In the genomic region with DNA sequence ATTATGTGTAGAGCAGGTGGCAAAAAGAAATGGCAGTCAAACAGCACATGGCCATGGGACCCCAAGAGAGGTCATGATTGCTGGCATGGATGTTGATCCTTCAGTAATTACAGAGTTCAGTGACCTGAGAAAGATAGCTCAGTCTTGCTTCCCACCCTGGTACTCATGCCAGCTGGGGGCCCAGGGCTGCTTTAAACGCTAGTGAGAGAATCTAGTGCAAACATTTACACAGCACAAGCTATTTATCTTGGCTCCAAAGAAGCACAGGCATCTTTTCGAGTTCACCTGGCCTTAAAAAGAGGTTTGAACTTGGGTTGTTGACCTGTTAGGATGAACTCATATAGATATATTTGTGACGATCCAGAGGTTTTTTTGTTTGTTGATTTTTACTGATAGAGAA, we compare ENCODE assay signal across 13 mouse cellular contexts.
"Had no signal": no experiment of that assay in that cellular context is flagged by ENCODE, and none has a peak within 500 bp of the region (broad histone marks: within the 10 kb centered on the region; RNA-seq: fewer than 3 reads in every experiment).

No protein-coding gene starts in this region.

- H3K36me3 ChIP-seq: limb, embryonic 15.5 days; liver, embryonic 15.5 days; midbrain, embryonic 10.5 days; neural tube, embryonic 13.5 days had no signal

- H3K9ac ChIP-seq: hindbrain, embryonic 14.5 days; limb, embryonic 15.5 days; liver, embryonic 15.5 days; neural tube, embryonic 13.5 days had no signal

- H3K27ac ChIP-seq: hindbrain, embryonic 14.5 days; limb, embryonic 15.5 days; liver, embryonic 15.5 days; midbrain, embryonic 10.5 days; neural tube, embryonic 13.5 days had no signal

- ATAC-seq: midbrain, embryonic 16.5 days had no signal

- H3K9me3 ChIP-seq: limb, embryonic 15.5 days; liver, embryonic 15.5 days; midbrain, embryonic 10.5 days; neural tube, embryonic 13.5 days had no signal

- DNase-seq: kidney, adult 11 months; kidney, adult 9 months; kidney, postnatal 14 days; layer of hippocampus, postnatal 36 days; lung, postnatal 10 days; lung, postnatal 4 days; thymus, postnatal 36 days had no signal

- H3K4me3 ChIP-seq: limb, embryonic 15.5 days; liver, embryonic 15.5 days; midbrain, embryonic 10.5 days; neural tube, embryonic 13.5 days had no signal

- H3K27me3 ChIP-seq: limb, embryonic 15.5 days; liver, embryonic 15.5 days; neural tube, embryonic 13.5 days had no signal

- H3K4me2 ChIP-seq: hindbrain, embryonic 14.5 days; limb, embryonic 15.5 days; liver, embryonic 15.5 days; neural tube, embryonic 13.5 days had no signal

- H3K4me1 ChIP-seq: limb, embryonic 15.5 days; liver, embryonic 15.5 days; midbrain, embryonic 10.5 days; neural tube, embryonic 13.5 days had no signal
